Mouse (Mus musculus) small intestine, adult 2 months (tissue): ENCODE measurements around the gene Impg1.

Source experiments
- CTCF ChIP-seq: fragments of 200-500 bp; IDR thresholded peaks from 2 replicates; pipeline ENCODE4 v1.5.1; 2012; ENCODE audit warnings: low read depth, mild to moderate bottlenecking, control low read depth, inconsistent platforms, low read length, moderate library complexity, mixed read lengths; ENCODE audit not compliant: insufficient replicate concordance, insufficient read length; ENCODE audit errors: extremely low read depth
- POLR2A ChIP-seq: fragments of 200-500 bp; IDR thresholded peaks from 2 replicates; pipeline ENCODE4 v1.6.1; 2012; ENCODE audit warnings: low read depth, mild to moderate bottlenecking, control low read depth, inconsistent platforms, low read length, moderate library complexity

DNA sequence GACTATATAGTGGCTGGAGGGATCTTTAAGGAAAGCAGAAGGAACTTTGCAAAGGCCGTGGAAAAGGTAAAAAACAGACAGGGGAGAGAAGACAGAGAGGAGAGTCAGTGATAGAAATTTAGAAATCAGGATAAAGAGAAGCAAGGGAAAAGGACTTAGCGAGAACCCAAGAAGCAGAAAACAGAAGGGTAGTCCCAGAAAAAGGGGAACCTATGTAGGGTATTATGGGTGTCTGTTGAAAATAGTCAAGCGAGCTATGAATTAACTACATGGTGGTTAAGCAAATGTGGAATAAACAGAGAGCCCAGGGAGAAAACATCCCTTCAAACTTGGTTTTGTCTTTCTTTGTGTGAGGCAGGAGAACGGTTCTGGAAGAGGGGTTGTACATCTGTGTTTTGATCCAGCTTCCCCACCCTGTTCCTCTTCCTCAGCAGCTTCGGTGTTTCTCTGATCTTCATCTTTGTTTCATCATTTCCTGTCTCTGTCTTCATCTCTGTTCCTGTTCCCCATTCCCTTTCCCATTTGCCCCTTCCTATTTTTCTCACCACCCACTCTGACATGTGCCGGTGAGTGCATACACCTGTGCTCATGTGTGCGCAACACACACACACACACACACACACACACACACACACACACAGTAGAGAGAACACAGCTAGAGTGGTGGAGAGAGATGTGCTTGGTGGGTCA is 44.3 kb upstream of the Impg1 start:
- TF ChIP-seq CTCF (no peak), POLR2A (no peak)
